Mouse (Mus musculus) forebrain, embryonic 11.5 days (tissue): ENCODE data around the gene Rph3al. TPM values are rescaled to one million over a fixed set of nuclear protein-coding genes. Genes with fewer than 3 reads are reported as not detected.

ENCODE experiments used
- ATAC-seq: fragments of 200-750 bp; cut with Nextera tagmentation; replicated peaks from 2 replicates; pipeline ENCODE4 v1.8.0; 2017; ENCODE audit warnings: moderate TSS enrichment; ENCODE audit not compliant: low FRiP score
- DNase-seq: peaks from one replicate; pipeline ENCODE4 v3.0.0-alpha.2; 2017; ENCODE audit warnings: low spot score
- H3K27ac ChIP-seq: fragments of 300-500 bp; sonication (generic); 2 replicates; pipeline ENCODE4 v1.5.1; 2014; ENCODE audit warnings: low read depth, low read length
- H3K27me3 ChIP-seq: fragments of 300-500 bp; sonication (generic); 2 replicates; pipeline ENCODE4 v1.6.1; 2014; ENCODE audit warnings: mild to moderate bottlenecking, low read length, mixed read lengths; ENCODE audit not compliant: control insufficient read depth, insufficient read depth
- H3K36me3 ChIP-seq: fragments of 300-500 bp; sonication (generic); 2 replicates; pipeline ENCODE4 v1.6.1; 2014; ENCODE audit warnings: mild to moderate bottlenecking, low read length, moderate library complexity, mixed read lengths; ENCODE audit not compliant: control insufficient read depth, insufficient read depth
- H3K4me1 ChIP-seq: fragments of 300-500 bp; sonication (generic); replicated peaks from 2 replicates; pipeline ENCODE4 v1.6.1; 2014; ENCODE audit warnings: low read length, mixed read lengths; ENCODE audit not compliant: control insufficient read depth, insufficient read depth
- H3K4me2 ChIP-seq: fragments of 300-500 bp; sonication (generic); 2 replicates; pipeline ENCODE4 v1.6.1; 2014; ENCODE audit warnings: low read depth, mild to moderate bottlenecking, low read length, moderate library complexity, mixed read lengths; ENCODE audit not compliant: severe bottlenecking
- H3K4me3 ChIP-seq: fragments of 300-500 bp; sonication (generic); 2 replicates; pipeline ENCODE4 v1.5.1; 2014; ENCODE audit warnings: low read depth, low read length
- H3K9ac ChIP-seq: fragments of 300-500 bp; sonication (generic); 2 replicates; pipeline ENCODE4 v1.6.1; 2014; ENCODE audit warnings: low read length
- H3K9me3 ChIP-seq: fragments of 300-500 bp; sonication (generic); 2 replicates; pipeline ENCODE4 v1.6.1; 2016; ENCODE audit warnings: low read length, mixed read lengths; ENCODE audit not compliant: control insufficient read depth
- WGBS: fragments of 180-500 bp; shearing (Covaris S2); extraction: QIAGEN DNeasy Blood & Tissue Kit; methylation state at CpG from one replicate; pipeline ENCODE4 v1.1.7; 2014; 5-methylcytosine and 5-hydroxymethylcytosine counted together
- polyA plus RNA-seq: library from polyadenylated mRNA; unstranded; fragments of >200 nt; fragmentation: Nextera tagmentation; extraction: Ambion mirVana; gene quantifications from 2 replicates; pipeline ENCODE4 v1.2.1, GENCODE M21; 2014

The Rph3al gene
- polyA plus RNA-seq, 1 experiment from 2014 or later, result 2.5 TPM

DNA sequence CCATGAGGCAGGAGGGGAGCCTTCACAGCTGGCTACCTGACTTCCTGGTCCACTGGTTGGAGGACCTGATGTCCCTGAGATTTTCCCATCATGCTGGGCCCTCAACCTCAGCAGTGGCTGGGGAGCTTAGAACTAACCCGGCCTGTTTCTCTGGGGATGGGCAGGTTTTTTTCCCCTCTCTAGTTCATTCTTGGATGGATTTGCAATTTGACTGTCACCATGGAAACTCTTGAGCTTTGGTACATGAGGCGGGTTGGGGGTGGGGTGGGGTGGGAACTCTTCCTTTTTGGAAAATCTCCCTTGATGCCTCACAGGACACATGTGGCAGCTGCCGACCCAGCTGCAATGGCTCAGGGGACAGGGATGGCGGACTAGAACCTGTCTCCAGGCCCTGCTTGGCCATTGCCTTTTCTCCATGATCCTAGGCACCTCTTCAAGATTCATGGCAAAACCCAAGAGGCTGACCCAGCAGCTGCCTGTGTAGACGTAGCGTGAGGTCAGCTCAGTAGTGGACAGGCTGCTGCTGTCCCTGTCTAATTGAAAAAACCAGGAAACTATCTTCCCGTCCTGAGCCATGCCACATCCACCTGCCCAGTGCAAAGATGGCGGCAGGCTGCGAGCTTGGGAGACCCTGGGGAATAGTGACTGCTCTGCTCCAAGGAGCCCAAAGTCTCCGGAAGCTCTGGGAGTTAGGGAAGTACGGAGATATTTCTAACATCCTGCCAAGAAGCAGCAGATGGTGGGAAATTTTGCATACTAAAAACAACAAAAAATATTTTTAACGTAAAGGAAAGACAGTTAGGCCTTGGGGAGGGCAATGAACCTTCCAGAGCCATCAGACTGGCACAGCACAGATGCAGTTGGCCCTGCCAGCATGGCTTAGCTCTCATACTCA is 98.4 kb downstream of the Rph3al start:
- H3K27ac ChIP-seq, result no peak overlapping the region
- no peaks in the 10 kb centered on the region for H3K27me3 ChIP-seq
- H3K4me2 ChIP-seq, result no peak overlapping the region
- no peak for ATAC-seq
- 82% methylated on average over 12 of the region's 12 CpGs for WGBS
- DNase-seq, result no peak
- no peak overlapping the region for H3K9ac ChIP-seq
- no peaks in the 10 kb centered on the region for H3K9me3 ChIP-seq
- H3K4me1 ChIP-seq, result no peaks in the 10 kb centered on the region
- H3K36me3 ChIP-seq, result no peaks in the 10 kb centered on the region
- H3K4me3 ChIP-seq, result no peak overlapping the region

DNA sequence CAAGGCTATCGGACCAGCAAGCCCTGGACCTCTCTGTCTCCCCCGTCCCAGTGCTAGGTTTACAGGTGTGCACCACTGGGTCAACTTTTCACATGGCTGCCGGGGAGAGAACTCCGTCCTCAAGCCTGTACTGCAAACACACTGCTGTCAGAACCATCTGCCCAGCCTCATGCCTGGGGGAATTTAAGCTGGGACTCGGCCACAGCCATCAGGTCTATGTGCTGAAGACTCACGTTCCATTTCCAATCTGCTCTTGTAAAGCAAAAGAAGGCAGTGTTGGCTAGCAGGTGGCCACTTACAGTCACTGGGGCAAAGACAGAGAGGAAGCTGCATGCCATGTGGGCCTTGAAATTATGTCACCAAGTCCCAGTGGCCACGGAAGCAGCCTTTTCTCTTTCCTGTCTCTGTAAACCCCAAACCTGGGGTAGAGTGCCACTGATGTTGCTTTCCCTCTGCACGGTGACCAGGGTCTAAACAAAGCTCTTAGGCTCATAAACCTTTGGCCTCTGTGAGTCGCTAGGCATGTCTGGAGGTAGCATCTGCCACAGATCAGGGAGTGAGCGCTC is 99.3 kb downstream of the Rph3al start:
- no peak overlapping the region for H3K9ac ChIP-seq
- H3K36me3 ChIP-seq, result no peaks in the 10 kb centered on the region
- no peak overlapping the region for H3K27ac ChIP-seq
- DNase-seq (no peak), ATAC-seq (no peak)
- no peaks in the 10 kb centered on the region for H3K4me1 ChIP-seq
- no peak overlapping the region for H3K4me2 ChIP-seq
- H3K4me3 ChIP-seq, result no peak overlapping the region
- H3K9me3 ChIP-seq, result no peaks in the 10 kb centered on the region
- no peaks in the 10 kb centered on the region for H3K27me3 ChIP-seq
- 83% methylated on average over 10 of the region's 10 CpGs for WGBS

DNA sequence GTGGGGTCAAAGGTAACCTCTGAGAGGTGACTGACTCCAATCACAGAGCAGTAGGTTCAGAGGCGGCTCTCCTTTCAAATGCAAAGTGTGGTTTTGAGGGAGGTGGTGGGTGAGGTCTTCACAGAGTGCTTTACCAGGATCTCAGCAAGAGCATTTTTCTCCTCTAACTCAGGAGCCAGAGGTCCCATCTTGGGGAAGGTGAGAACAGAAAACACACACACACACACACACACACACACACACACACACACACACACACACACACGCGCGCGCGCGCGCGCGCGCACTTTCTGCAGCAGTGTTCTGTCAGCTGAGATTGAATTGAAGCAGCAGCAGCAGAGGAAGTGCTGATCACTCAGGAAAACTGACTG is 102.0 kb downstream of the Rph3al start:
- H3K27ac ChIP-seq, result no peak overlapping the region
- WGBS, result 62% methylated on average over 11 of the region's 11 CpGs
- H3K9me3 ChIP-seq, result no peaks in the 10 kb centered on the region
- H3K36me3 ChIP-seq, result no peaks in the 10 kb centered on the region
- no peak overlapping the region for H3K9ac ChIP-seq
- H3K4me1 ChIP-seq, result no peaks in the 10 kb centered on the region
- H3K4me3 ChIP-seq, result no peak overlapping the region
- no peak overlapping the region for H3K4me2 ChIP-seq
- ATAC-seq (no peak), DNase-seq (no peak)
- H3K27me3 ChIP-seq, result no peaks in the 10 kb centered on the region

DNA sequence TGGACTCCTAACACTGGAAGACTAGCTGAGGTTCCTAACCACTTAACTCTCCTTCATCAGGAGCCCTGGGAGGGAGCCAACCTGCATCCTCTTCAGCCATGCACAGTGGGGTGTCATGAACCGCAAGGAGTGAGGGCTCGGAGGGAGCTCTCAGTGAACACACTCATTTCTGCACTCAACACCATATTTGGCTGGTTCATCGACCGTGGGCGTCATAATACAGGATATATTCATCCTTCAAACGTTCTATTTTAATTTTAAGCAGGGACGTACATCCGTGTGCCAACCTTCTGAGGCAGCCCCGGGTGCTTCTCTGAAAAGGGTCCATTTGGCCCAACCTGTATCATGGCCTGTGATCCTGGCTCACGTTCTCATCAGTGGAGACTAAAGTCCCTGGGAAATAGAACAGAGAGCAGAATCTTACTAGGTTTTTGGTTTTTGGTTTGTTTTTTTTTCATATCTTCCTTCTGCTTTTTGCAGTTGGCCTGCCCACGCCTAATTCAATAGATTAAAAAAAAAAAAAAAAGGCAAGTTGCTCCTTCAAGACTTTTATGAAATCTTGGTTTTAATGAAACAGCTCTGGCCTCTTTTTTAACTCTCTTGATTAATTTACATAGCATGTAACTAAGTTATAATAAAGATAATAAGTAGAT is 102.5 kb downstream of the Rph3al start:
- 84% methylated on average over 11 of the region's 11 CpGs for WGBS
- DNase-seq, result no peak
- H3K27ac ChIP-seq, result no peak overlapping the region

DNA sequence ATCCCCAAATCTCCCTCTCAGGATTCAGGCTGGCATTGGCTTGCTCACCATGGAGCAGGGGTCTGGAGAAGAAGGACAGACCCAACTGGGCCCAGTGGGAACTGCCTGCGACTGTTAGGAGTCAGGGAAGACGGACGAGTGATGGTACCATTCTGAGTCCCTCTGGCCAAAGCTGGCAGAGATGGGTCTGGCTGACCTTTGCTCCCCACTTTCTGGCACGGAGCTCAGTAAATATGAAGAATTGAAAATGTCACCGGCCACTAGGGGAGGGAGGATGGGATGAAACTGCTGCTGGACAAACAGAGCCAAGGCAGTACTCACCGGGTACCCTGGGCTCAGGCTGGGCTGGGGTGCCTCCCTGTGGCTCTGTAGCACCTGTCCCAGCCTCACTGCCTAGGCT is 105.1 kb downstream of the Rph3al start:
- Histone ChIP-seq H3K36me3 (no peaks in the 10 kb centered on the region), H3K9ac (no peak overlapping the region), H3K9me3 (no peaks in the 10 kb centered on the region), H3K4me3 (no peak overlapping the region), H3K27me3 (no peaks in the 10 kb centered on the region), H3K27ac (no peak overlapping the region), H3K4me1 (no peaks in the 10 kb centered on the region), H3K4me2 (no peak overlapping the region)
- WGBS, result 92% methylated on average over 6 of the region's 6 CpGs
- ATAC-seq (no peak), DNase-seq (no peak)

More for the DNA sequence above, 102.5 kb downstream of the Rph3al start:
- no peak for ATAC-seq
- Histone ChIP-seq H3K4me3 (no peak overlapping the region), H3K9ac (no peak overlapping the region), H3K4me2 (no peak overlapping the region), H3K4me1 (no peaks in the 10 kb centered on the region), H3K36me3 (no peaks in the 10 kb centered on the region), H3K27me3 (no peaks in the 10 kb centered on the region), H3K9me3 (no peaks in the 10 kb centered on the region)

DNA sequence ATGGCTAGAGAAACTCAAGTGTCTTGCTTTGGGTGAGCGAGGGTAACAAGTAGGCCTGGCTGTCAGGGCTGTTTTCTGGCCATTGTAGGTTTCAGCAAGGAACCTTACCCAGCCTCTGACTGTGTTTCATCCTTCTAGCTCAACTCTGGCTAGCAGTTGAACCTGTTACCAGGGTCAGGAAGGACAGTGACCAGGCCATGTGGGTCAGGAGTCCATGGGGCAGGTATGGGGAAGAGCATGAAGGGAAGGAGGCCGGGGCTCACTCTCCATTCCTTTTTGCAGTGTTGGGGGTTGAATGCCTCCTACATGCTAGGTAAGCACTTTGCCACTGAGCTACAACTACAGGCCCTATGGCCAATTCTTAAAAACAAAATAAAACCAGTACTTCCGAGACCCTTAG is 107.8 kb downstream of the Rph3al start:
- Histone ChIP-seq H3K27ac (no peak overlapping the region), H3K9me3 (no peaks in the 10 kb centered on the region), H3K27me3 (no peaks in the 10 kb centered on the region), H3K36me3 (no peaks in the 10 kb centered on the region), H3K4me3 (no peak overlapping the region), H3K9ac (no peak overlapping the region), H3K4me1 (no peaks in the 10 kb centered on the region), H3K4me2 (no peak overlapping the region)
- WGBS, result 89% methylated on average over 3 of the region's 3 CpGs
- ATAC-seq, result no peak
- DNase-seq, result no peak

DNA sequence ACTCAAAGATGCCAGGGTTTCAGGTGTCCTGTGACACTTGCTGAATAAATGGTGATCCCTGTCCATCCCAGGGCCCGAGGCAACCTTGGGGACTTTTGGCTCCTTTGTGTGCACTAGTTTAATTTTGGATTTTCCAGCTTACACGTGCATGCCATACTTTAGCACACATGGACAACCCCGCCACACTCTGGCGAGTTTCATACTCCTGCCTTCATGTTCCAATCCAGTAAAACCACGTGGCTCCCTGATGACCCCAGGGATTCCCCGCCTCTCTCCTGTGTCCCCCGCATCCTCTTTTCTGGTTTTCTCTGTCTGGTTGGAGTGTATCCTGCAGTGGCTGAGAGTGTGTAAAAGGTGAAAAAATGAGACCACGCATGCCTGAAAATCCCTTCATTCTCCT is 110.8 kb downstream of the Rph3al start:
- Histone ChIP-seq H3K4me3 (no peak overlapping the region), H3K4me1 (no peaks in the 10 kb centered on the region), H3K9me3 (no peaks in the 10 kb centered on the region), H3K27me3 (no peaks in the 10 kb centered on the region), H3K27ac (no peak overlapping the region), H3K9ac (no peak overlapping the region), H3K36me3 (no peaks in the 10 kb centered on the region), H3K4me2 (no peak overlapping the region)
- ATAC-seq (no peak), DNase-seq (no peak)
- WGBS, result 87% methylated on average over 8 of the region's 8 CpGs

DNA sequence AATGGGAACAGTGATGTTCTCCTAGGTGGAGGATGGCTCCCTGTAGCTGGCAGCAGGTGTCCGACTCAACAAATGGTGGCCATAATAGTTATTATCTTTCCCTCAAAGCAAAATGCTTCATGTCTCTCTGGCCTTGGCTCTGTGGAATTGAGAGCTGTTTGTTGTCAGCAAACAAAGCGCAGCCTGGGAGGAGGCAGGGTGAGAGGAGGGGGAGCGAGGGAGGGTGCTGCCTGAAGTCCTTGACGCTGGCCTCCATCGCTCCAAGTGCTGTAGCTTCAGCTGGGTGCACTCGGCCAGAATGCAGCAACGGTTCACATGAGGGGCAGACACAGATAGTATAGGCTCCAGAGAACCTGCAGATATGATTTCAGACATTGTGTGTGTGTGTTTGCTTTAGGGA is 114.7 kb downstream of the Rph3al start:
- Histone ChIP-seq H3K27ac (no peak overlapping the region), H3K4me2 (no peak overlapping the region), H3K9me3 (no peaks in the 10 kb centered on the region), H3K36me3 (no peaks in the 10 kb centered on the region), H3K27me3 (no peaks in the 10 kb centered on the region), H3K9ac (no peak overlapping the region), H3K4me1 (no peaks in the 10 kb centered on the region), H3K4me3 (no peak overlapping the region)
- no peak for DNase-seq
- no peak for ATAC-seq
- 69% methylated on average over 7 of the region's 7 CpGs for WGBS
